Mouse (Mus musculus): ENCODE results near the gene Ddr2. TPM values are rescaled to one million over a fixed set of nuclear protein-coding genes. Genes with fewer than 3 reads are reported as not detected.

The Ddr2 gene
- polyA plus RNA-seq (2016; fragmentation: Nextera tagmentation; extraction: Ambion mirVana), result 15.2 and 22.0 TPM in 2 replicates

DNA sequence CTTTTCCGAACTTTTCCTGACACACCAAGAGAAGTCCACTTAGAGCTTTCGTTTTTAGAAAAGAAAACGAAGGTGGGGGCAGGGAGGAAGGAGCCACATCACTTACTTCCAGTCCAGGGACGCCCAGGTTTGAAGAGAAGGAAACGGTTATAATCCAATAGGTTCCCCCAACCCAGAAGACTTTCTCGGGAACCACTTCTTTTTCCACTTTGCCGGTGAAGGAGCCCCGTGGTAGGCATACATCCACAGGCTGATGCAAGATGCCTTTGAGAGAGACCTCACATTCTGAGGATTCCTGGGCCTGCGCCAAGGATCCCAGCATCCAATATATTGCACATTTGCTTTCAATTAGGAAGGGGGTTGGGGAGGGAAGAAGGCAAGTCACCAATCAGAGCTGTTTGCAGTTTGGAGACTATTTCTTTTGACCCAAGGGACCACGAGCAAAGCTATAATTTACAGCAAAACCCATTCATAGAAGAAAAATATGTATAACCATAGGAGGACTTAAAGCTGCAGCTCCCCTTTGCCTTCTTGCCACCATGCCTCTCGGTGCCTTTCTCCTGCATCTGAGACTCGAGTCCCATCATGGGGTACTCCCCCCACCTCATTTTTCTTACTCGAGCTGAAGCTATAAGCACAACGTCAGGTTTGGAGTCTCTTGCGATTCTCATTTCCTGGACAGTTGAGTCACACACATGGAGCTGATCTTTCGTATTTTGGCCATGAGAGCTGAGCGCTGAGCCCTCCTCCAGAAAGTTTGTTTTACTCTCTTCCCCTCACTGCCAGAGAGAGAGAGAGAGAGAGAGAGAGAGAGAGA is at the start of gene Ddr2:
Ddr2 (minus strand) TSS at position 247 of the 817 bp plus-strand sequence.
- H3K4me1 ChIP-seq, result no peaks in the 10 kb centered on the region
- H3K27me3 ChIP-seq, result no peaks in the 10 kb centered on the region
- peak within 1 kb of the TSS; percentile 20 for H3K4me3 ChIP-seq (replicated peaks)
- ATAC-seq (ENCODE audit: low FRiP score), result no peak
- peak within 1 kb of the TSS; percentile 46; the same call in 1 of the 2 replicates for H3K27ac ChIP-seq
- 79% methylated on average over 17 of the region's 17 CpGs for WGBS
- H3K9me3 ChIP-seq, result no peaks in the 10 kb centered on the region
- no peaks in the 10 kb centered on the region for H3K36me3 ChIP-seq (replicated peaks)
- no peak within 1 kb of the TSS for H3K9ac ChIP-seq
- H3K4me2 ChIP-seq, result no peak within 1 kb of the TSS

DNA sequence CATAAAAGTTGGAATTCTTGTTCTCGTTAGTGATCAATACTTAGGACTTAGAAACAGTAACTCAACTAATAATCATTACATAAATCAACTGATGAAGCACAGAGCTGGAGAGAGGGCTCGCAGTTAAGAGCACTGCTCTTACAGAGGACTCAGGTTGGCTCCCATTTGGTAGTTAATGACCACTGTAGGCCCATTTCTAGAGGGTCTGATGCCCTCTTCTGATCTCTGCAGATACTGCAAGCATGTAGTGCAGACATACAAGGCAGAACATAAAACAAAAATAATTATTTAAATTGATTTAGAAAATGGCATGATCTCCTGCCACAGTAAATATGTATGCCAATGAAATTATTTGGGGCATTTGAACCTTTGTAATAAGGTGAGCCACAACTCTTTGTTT is 49.1 kb upstream of the Ddr2 start:
- Histone ChIP-seq H3K36me3 (replicated peaks) (peaks cover 18% of the 10 kb centered on the region), H3K9me3 (no peaks in the 10 kb centered on the region), H3K4me3 (replicated peaks) (no peak overlapping the region), H3K4me2 (no peak overlapping the region), H3K27me3 (no peaks in the 10 kb centered on the region), H3K4me1 (no peaks in the 10 kb centered on the region), H3K27ac (no peak overlapping the region), H3K9ac (no peak overlapping the region)
- WGBS, result 93% methylated on average over 2 of the region's 2 CpGs
- ATAC-seq (ENCODE audit: low FRiP score), result no peak

DNA sequence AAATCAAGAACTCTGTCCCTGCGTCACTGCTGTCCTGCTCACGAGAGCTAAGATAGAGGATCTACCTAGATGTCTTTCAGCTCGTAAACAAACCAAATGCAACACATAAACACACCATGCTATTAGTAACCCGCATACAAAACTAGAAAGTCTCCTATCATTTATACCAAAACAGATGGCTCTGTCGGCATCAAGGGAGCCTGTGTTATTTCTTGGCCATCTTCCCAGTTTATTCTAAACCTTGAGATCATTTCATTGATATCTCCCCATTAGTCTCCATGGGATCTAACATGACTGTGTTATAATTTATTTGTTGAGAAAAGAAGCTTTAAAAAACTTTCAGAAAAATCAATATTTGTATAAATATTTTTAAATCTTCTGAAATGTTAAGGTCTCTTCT is 45.2 kb upstream of the Ddr2 start:
- no peaks in the 10 kb centered on the region for H3K4me1 ChIP-seq
- WGBS, result 91% methylated on average over 5 of the region's 5 CpGs
- peaks cover 15% of the 10 kb centered on the region for H3K36me3 ChIP-seq (replicated peaks)
- no peak overlapping the region for H3K4me2 ChIP-seq
- ATAC-seq (ENCODE audit: low FRiP score), result no peak
- no peak overlapping the region for H3K4me3 ChIP-seq (replicated peaks)
- H3K27me3 ChIP-seq, result no peaks in the 10 kb centered on the region
- H3K27ac ChIP-seq, result no peak overlapping the region
- no peaks in the 10 kb centered on the region for H3K9me3 ChIP-seq
- H3K9ac ChIP-seq, result no peak overlapping the region

DNA sequence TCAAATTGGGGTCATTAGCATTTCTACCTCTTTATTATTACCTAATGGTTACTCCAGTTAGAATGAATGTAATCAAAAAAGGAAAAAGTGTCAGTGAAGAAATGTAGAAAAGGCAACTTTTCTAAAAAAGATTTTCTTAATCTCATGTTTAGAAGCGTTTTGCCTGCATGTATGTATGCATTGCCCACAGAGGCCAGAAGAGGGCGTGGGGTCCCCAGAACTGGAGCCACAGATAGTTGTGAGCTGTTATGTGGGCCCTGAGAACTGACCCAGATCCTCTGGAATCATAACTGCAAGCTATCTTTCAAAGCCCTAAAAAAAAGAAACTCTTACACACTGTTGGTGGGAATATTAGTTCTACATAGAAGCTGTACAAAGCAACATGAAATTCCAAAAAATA is 44.7 kb upstream of the Ddr2 start:
- no peak for ATAC-seq (ENCODE audit: low FRiP score)
- 76% methylated on average over 2 of the region's 2 CpGs for WGBS
- Histone ChIP-seq H3K4me1 (no peaks in the 10 kb centered on the region), H3K27ac (no peak overlapping the region), H3K36me3 (replicated peaks) (peaks cover 15% of the 10 kb centered on the region), H3K4me2 (no peak overlapping the region), H3K4me3 (replicated peaks) (no peak overlapping the region), H3K27me3 (no peaks in the 10 kb centered on the region), H3K9me3 (no peaks in the 10 kb centered on the region), H3K9ac (no peak overlapping the region)

DNA sequence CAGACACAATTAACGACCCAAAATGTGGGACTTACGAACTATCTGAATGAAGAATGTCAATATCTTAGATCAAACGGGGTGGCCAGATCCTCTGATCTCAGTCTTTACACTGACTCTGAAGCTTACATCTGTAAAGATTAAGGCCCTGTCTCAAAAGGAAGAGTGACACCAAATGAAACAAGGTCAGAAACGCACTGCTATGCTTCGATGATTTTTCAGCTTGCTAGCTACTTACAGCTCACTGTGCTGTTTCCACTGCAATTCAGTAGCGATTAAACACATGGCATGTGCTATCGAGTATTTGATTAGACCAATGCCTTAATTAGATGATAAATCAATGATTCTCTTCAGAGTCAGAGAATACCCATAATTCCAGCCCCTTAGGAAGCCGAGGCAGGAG is 43.4 kb upstream of the Ddr2 start:
- no peak overlapping the region for H3K9ac ChIP-seq
- H3K9me3 ChIP-seq, result no peaks in the 10 kb centered on the region
- H3K4me3 ChIP-seq (replicated peaks), result no peak overlapping the region
- 69% methylated on average over 8 of the region's 8 CpGs for WGBS
- H3K4me1 ChIP-seq, result no peaks in the 10 kb centered on the region
- H3K27ac ChIP-seq, result no peak overlapping the region
- H3K27me3 ChIP-seq, result no peaks in the 10 kb centered on the region
- ATAC-seq (ENCODE audit: low FRiP score), result no peak
- H3K4me2 ChIP-seq, result no peak overlapping the region
- H3K36me3 ChIP-seq (replicated peaks), result peaks cover 19% of the 10 kb centered on the region

DNA sequence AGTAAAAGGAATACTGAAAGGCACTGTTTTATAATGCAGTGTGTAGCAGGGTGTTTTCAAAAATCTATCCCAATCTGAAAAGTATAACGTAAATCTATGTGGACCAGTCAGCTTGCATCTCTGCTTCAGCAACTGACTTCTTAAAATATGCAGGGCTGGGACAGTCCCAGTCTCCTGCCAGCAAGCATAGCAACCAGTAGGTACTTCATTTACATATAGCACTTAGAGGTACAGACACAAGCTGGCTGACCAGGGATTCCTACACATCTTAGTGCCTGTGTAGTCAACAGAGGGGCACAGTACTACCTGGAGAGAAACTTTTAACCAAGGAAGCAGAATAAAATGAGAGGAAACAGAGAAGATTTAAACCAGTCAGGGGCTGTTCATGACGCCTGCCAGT is 42.0 kb upstream of the Ddr2 start:
- ATAC-seq (ENCODE audit: low FRiP score), result no peak
- H3K36me3 ChIP-seq (replicated peaks), result peaks cover 18% of the 10 kb centered on the region
- H3K4me1 ChIP-seq, result no peaks in the 10 kb centered on the region
- no peak overlapping the region for H3K9ac ChIP-seq
- H3K4me2 ChIP-seq, result no peak overlapping the region
- H3K9me3 ChIP-seq, result no peaks in the 10 kb centered on the region
- no peak overlapping the region for H3K4me3 ChIP-seq (replicated peaks)
- no peak overlapping the region for H3K27ac ChIP-seq
- 87% methylated on average over 2 of the region's 2 CpGs for WGBS
- no peaks in the 10 kb centered on the region for H3K27me3 ChIP-seq

DNA sequence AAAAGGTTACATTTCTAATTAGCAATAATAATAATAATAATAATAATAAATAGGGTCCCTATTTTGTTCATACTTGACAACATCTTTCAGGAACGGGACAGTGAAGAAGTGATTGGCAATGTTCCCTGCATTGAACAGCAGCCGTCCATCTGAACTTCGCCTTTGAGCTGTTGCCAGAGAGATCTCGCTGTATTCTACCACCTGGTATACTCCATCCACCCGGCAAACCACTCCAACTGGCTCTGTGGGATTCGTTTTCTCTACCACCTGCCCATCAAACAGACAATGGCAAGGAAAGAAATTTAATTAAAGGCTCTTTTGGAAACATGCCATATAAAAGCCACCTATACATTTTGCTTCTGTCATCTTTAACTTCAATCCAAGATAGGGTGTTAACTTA is 40.3 kb upstream of the Ddr2 start:
- Histone ChIP-seq H3K27ac (no peak overlapping the region), H3K4me3 (replicated peaks) (no peak overlapping the region), H3K27me3 (no peaks in the 10 kb centered on the region), H3K9ac (no peak overlapping the region), H3K9me3 (no peaks in the 10 kb centered on the region), H3K4me2 (no peak overlapping the region), H3K36me3 (replicated peaks) (peaks cover 19% of the 10 kb centered on the region), H3K4me1 (no peaks in the 10 kb centered on the region)
- ATAC-seq (ENCODE audit: low FRiP score), result no peak
- WGBS, result 81% methylated on average over 6 of the region's 6 CpGs

DNA sequence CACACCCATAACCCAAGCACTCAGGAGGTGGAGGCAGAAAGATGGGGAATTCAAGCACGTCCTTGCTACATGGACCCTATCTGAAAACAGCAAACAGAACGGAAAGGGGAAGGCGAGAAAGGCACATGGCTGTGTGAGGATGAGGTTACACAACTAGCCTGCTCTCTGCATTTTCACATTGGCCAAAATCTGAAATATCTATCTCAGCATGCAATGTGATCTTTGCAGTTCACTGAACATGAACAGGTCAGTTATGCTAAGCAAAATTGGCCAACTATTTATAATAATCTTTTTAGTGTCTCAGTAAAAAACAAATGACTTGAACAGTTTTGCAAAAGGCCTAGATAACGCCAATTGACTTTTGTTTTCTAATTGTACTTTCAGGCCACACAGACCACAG is 39.2 kb upstream of the Ddr2 start:
- Histone ChIP-seq H3K9me3 (no peaks in the 10 kb centered on the region), H3K27ac (no peak overlapping the region), H3K4me2 (no peak overlapping the region), H3K9ac (no peak overlapping the region), H3K4me3 (replicated peaks) (no peak overlapping the region), H3K27me3 (no peaks in the 10 kb centered on the region), H3K4me1 (no peaks in the 10 kb centered on the region), H3K36me3 (replicated peaks) (peaks cover 14% of the 10 kb centered on the region)
- whole genome bisulfite sequencing, result 92% methylated on average over 4 of the region's 4 CpGs
- ATAC-seq (ENCODE audit: low FRiP score), result no peak

DNA sequence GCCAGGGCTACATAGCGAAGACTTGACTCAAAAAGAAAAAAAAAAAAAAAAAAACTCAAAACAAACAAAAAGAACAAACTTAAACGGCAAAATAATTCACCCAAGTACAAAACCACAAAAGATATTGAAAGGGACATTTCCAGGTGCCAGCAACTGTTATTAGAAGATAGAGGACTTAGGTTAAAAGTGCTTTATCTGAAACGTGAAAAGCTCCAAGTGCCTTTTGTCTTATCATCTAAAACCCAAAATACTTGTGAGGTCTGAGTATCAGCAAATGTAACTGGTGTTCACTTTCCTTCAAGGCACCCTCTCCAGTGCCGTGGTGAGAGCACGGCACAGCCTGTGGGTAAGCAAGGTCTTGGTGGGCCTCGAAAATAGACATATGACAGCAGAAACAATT is 38.0 kb upstream of the Ddr2 start:
- Histone ChIP-seq H3K4me1 (no peaks in the 10 kb centered on the region), H3K4me3 (replicated peaks) (no peak overlapping the region), H3K9ac (no peak overlapping the region), H3K27me3 (no peaks in the 10 kb centered on the region), H3K27ac (no peak overlapping the region), H3K4me2 (no peak overlapping the region), H3K36me3 (replicated peaks) (peaks cover 14% of the 10 kb centered on the region), H3K9me3 (no peaks in the 10 kb centered on the region)
- 90% methylated on average over 6 of the region's 6 CpGs for WGBS
- ATAC-seq (ENCODE audit: low FRiP score), result no peak

DNA sequence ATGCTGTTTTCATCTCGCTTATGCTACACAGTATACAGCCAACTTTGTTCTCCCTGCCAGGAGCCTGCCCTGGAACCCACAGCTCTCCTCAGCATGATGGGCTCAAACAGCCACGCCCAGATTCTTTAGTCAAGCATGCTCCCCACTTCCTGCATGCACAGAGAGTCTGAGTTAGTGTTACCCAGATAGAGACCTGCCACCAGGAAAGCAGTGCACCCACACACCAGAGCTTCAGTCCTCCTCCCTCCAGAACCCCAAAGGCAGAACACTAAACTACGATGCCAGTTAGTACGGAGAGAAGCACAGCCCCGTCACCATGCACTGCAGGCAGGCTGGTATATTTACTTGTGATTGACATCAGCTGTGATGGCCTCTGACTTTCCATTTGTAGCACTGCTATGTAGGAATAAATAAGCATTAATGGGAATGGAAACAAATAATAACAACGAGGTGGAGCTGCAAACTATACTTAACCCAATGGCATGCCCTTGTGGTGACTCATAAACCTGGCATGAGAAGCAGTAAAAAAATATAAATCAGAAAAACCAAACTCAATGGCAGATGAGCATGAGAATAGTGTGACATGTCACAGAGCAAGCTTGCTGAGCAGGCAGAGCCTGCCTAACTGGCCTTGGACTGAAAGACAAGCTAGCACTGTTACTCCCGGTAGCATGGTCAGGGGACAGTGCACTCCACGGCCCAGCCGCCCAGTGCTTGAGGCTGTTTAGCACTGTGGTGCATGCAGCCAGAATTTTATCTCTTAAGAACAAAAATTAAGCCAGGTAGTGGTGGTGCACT is 37.3 kb upstream of the Ddr2 start:
- Histone ChIP-seq H3K27ac (no peak overlapping the region), H3K36me3 (replicated peaks) (peaks cover 19% of the 10 kb centered on the region), H3K4me1 (no peaks in the 10 kb centered on the region), H3K9me3 (no peaks in the 10 kb centered on the region), H3K9ac (no peak overlapping the region), H3K4me2 (no peak overlapping the region), H3K4me3 (replicated peaks) (no peak overlapping the region), H3K27me3 (no peaks in the 10 kb centered on the region)
- 90% methylated on average over 9 of the region's 9 CpGs for WGBS
- ATAC-seq (ENCODE audit: low FRiP score), result no peak

DNA sequence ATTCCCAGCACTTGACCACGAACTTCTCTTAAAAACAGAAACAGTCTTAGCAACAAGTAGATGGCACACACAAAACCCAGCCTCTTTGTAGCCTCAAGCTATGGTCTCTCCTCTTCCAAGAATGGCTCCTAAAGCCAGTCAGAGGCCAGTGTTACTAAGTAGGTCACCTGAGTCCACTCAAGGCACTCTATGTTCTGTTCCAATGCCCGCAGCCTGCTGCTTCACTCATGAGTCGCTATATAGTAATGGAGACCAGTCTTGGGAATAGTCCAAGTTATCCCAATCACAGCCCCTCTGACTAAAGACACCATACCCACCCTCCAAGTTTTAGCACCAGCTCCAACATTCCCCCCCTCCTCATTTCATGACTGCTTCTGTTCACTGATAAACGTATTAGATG is 35.0 kb upstream of the Ddr2 start:
- Histone ChIP-seq H3K36me3 (replicated peaks) (peaks cover 26% of the 10 kb centered on the region), H3K9me3 (no peaks in the 10 kb centered on the region), H3K27me3 (no peaks in the 10 kb centered on the region), H3K4me3 (replicated peaks) (no peak overlapping the region), H3K4me1 (no peaks in the 10 kb centered on the region), H3K4me2 (no peak overlapping the region), H3K9ac (no peak overlapping the region), H3K27ac (no peak overlapping the region)
- ATAC-seq (ENCODE audit: low FRiP score), result no peak
- WGBS, result 94% methylated on average over 4 of the region's 4 CpGs

DNA sequence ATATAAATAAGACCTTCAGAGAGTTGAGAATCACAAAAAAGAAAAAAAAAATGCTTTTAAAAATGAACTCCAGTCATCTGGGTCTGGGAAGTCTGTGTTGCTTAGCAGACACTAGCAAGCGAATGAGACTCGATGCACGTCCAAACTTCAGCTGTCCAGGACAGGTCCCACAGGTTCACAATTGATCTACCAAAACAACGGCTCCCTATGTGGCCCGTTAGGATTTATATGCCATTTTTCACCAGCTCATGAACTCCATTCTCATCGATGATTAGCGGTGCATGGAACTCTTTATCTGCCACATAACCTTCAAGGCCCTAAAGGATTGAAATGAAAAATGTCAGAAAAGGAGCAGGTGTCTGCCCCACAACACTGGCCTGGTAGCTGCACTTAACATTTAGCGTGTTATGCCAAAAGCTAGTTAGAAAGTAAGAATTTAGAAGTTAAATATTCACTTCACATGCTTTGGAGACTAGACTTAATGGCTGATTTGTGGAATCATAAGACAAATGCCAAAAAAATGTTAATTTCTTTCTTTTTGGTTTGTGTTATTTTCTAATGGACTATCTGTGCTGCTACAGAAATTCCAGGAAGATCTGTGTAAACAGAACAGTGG is 31.8 kb upstream of the Ddr2 start:
- no peak overlapping the region for H3K27ac ChIP-seq

More for the DNA sequence above, 31.8 kb upstream of the Ddr2 start:
- no peak overlapping the region for H3K9ac ChIP-seq
- no peak overlapping the region for H3K4me3 ChIP-seq (replicated peaks)
- no peak for ATAC-seq (ENCODE audit: low FRiP score)
- H3K4me2 ChIP-seq, result no peak overlapping the region
- no peaks in the 10 kb centered on the region for H3K9me3 ChIP-seq
- WGBS, result 85% methylated on average over 8 of the region's 8 CpGs
- H3K27me3 ChIP-seq, result no peaks in the 10 kb centered on the region
- H3K36me3 ChIP-seq (replicated peaks), result peaks cover 13% of the 10 kb centered on the region
- no peaks in the 10 kb centered on the region for H3K4me1 ChIP-seq

All from forebrain, embryonic 12.5 days (tissue).